Mouse (Mus musculus) MEL (cell line): Measurements from ENCODE around the gene Prex1. TPM values are rescaled to one million over a fixed set of nuclear protein-coding genes. Genes with fewer than 3 reads are reported as not detected.

Experiments
- DNase-seq: peaks from one replicate; pipeline ENCODE4 v3.0.0; 2011; ENCODE audit warnings: low read depth, low spot score
- H3K27ac ChIP-seq: 2 replicates; pipeline ENCODE4 v1.5.1; 2012; ENCODE audit warnings: low read depth, mild to moderate bottlenecking, control low read depth, low read length, moderate library complexity; ENCODE audit not compliant: control insufficient read depth
- H3K27me3 ChIP-seq, 2 experiments: fragments of 150-350 bp in 1 of 2; sonication (generic) in 1 of 2; 2 replicates each; pipeline ENCODE4 v1.6.1; 2012; ENCODE audit warnings: low read length in 2 of 2, mild to moderate bottlenecking in 2 of 2, improper control_type of control experiment in 1 of 2, moderate library complexity in 1 of 2; ENCODE audit not compliant: insufficient read depth in 2 of 2, control insufficient read depth in 1 of 2
- H3K36me3 ChIP-seq, 2 experiments: 2 replicates each; pipeline ENCODE4 v1.6.1; 2012 to 2014; ENCODE audit warnings: low read length in 2 of 2, improper control_type of control experiment in 1 of 2, inconsistent platforms in 1 of 2, mild to moderate bottlenecking in 1 of 2; ENCODE audit not compliant: insufficient read depth in 2 of 2, control insufficient read depth in 1 of 2
- H3K4me1 ChIP-seq, 2 experiments: fragments of 150-350 bp in 1 of 2; sonication (generic) in 1 of 2; 2 replicates each; pipeline ENCODE4 v1.6.1; 2012; ENCODE audit warnings: low read length in 2 of 2, improper control_type of control experiment in 1 of 2, mild to moderate bottlenecking in 1 of 2; ENCODE audit not compliant: insufficient read depth in 2 of 2, control insufficient read depth in 1 of 2
- H3K4me3 ChIP-seq, 2 experiments: fragments of 150-350 bp in 1 of 2; sonication (generic) in 1 of 2; 2 replicates each; pipeline ENCODE4 v1.5.1; 2012; ENCODE audit warnings: low read depth in 2 of 2, low read length in 2 of 2, mild to moderate bottlenecking in 2 of 2, moderate library complexity in 2 of 2, control low read depth in 1 of 2, improper control_type of control experiment in 1 of 2; ENCODE audit not compliant: control insufficient read depth in 1 of 2, insufficient read depth in 1 of 2
- H3K79me2 ChIP-seq: 2 replicates; pipeline ENCODE4 v1.6.1; 2012; ENCODE audit warnings: mild to moderate bottlenecking, low read length, moderate library complexity; ENCODE audit not compliant: control insufficient read depth, poor library complexity, insufficient read depth
- H3K9ac ChIP-seq: 2 replicates; pipeline ENCODE4 v1.6.1; 2012; ENCODE audit warnings: low read depth, mild to moderate bottlenecking, control low read depth, low read length, moderate library complexity; ENCODE audit not compliant: control insufficient read depth, poor library complexity, severe bottlenecking
- H3K9me3 ChIP-seq: fragments of 150-350 bp; sonication (generic); replicated peaks from 2 replicates; pipeline ENCODE4 v1.6.1; 2012; ENCODE audit warnings: mild to moderate bottlenecking, low read length, improper control_type of control experiment, moderate library complexity; ENCODE audit not compliant: insufficient read depth
- BHLHE40 ChIP-seq: IDR thresholded peaks from 2 replicates; pipeline ENCODE4 v1.6.1; 2012; ENCODE audit warnings: low read depth, mild to moderate bottlenecking, inconsistent platforms, low read length, improper control_type of control experiment, borderline replicate concordance
- CHD1 ChIP-seq: IDR thresholded peaks from 2 replicates; pipeline ENCODE4 v1.6.1; 2012; ENCODE audit warnings: low read depth, mild to moderate bottlenecking, inconsistent platforms, low read length, improper control_type of control experiment
- KAT2A ChIP-seq: conservative IDR thresholded peaks from 2 replicates; pipeline ENCODE4 v1.6.1; 2012; ENCODE audit warnings: low read depth, low read length, improper control_type of control experiment, inconsistent platforms
- MAFK ChIP-seq: IDR thresholded peaks from 2 replicates; pipeline ENCODE4 v1.6.1; 2011; ENCODE audit warnings: low read depth, mild to moderate bottlenecking, low read length, improper control_type of control experiment, borderline replicate concordance
- MAX ChIP-seq: IDR thresholded peaks from 2 replicates; pipeline ENCODE4 v1.6.1; 2011; ENCODE audit warnings: low read length, improper control_type of control experiment
- MEF2A ChIP-seq: IDR thresholded peaks from 2 replicates; pipeline ENCODE4 v1.6.1; 2014; ENCODE audit warnings: low read depth, mild to moderate bottlenecking, inconsistent platforms, low read length, improper control_type of control experiment; ENCODE audit not compliant: poor library complexity, insufficient replicate concordance, severe bottlenecking; ENCODE audit errors: extremely low read depth
- MYB ChIP-seq: IDR thresholded peaks from 2 replicates; pipeline ENCODE4 v1.6.1; 2011; ENCODE audit warnings: mild to moderate bottlenecking, low read depth, low read length, improper control_type of control experiment
- POLR2A ChIP-seq, 2 experiments: IDR thresholded peaks; 2 replicates each; pipeline ENCODE4 v1.6.1; 2011 to 2012; ENCODE audit warnings: low read length in 2 of 2, mild to moderate bottlenecking in 2 of 2, control low read depth in 1 of 2, improper control_type of control experiment in 1 of 2, low read depth in 1 of 2, moderate library complexity in 1 of 2; ENCODE audit not compliant: control insufficient read depth in 1 of 2, insufficient read depth in 1 of 2, poor library complexity in 1 of 2
- POLR2AphosphoS2 ChIP-seq: IDR thresholded peaks from 2 replicates; pipeline ENCODE4 v1.6.1; 2011; ENCODE audit warnings: low read length, improper control_type of control experiment
- RAD21 ChIP-seq: IDR thresholded peaks from 2 replicates; pipeline ENCODE4 v1.6.1; 2011; ENCODE audit warnings: mild to moderate bottlenecking, low read depth, low read length, improper control_type of control experiment
- RCOR1 ChIP-seq: IDR thresholded peaks from 2 replicates; pipeline ENCODE4 v1.6.1; 2012; ENCODE audit warnings: low read depth, mild to moderate bottlenecking, inconsistent platforms, low read length, improper control_type of control experiment
- SMC3 ChIP-seq: IDR thresholded peaks from 2 replicates; pipeline ENCODE4 v1.6.1; 2011; ENCODE audit warnings: low read depth, low read length, improper control_type of control experiment
- TAL1 ChIP-seq: IDR thresholded peaks from 2 replicates; pipeline ENCODE4 v1.6.1; 2012; ENCODE audit warnings: mild to moderate bottlenecking, inconsistent platforms, low read length, moderate library complexity, mixed read lengths
- ZKSCAN1 ChIP-seq: IDR thresholded peaks from 2 replicates; pipeline ENCODE4 v1.6.1; 2012; ENCODE audit warnings: low read depth, mild to moderate bottlenecking, inconsistent platforms, low read length, improper control_type of control experiment, moderate library complexity
- ZNF384 ChIP-seq: IDR thresholded peaks from 2 replicates; pipeline ENCODE4 v1.6.1; 2012; ENCODE audit warnings: low read depth, mild to moderate bottlenecking, inconsistent platforms, low read length, improper control_type of control experiment
- polyA plus RNA-seq, 2 experiments: library from polyadenylated mRNA; stranded (reverse) in 1 of 2; unstranded in 1 of 2; fragments of >175 nt in 1 of 2; fragments of >200 nt in 1 of 2; gene quantifications; 2 replicates each; pipeline versions ENCODE4 v1.2.1 to v1.2.4; 2012; ENCODE audit warnings: low replicate concordance in 2 of 2, low read depth in 1 of 2; ENCODE audit not compliant: insufficient read length in 2 of 2, insufficient read depth in 1 of 2, missing spikeins in 1 of 2
- total RNA-seq: library from RNA; depleted of rRNA; stranded (reverse); fragments of 300-350 nt; gene quantifications from 2 replicates; pipeline ENCODE4 v1.2.3, GENCODE M21; 2012

Prex1 gene
- total and polyA plus RNA-seq, 3 experiments = 8.0 to 33.1 (median 15.8) TPM

- no peak for TF ChIP-seq RAD21
- TF ChIP-seq MAX = peak; percentile 59; the same call in 1 of the 2 replicates
- no peak for TF ChIP-seq KAT2A
- TF ChIP-seq ZNF384 = no peak
- TF ChIP-seq BHLHE40 = peak; percentile 90
- 0 out of 2 replicates have a peak, but pooled peaks have one; percentile 12 for TF ChIP-seq MYB
- TF ChIP-seq, all 39 proteins: peak for 17
Observed at GRCm38 (mm10) chr2:166665244-166665922, 48.2 kb downstream of the Prex1 start (continued).

GRCm38 (mm10) chr2:166664506-166664905 is 49.1 kb downstream of the Prex1 start:
- H3K27ac ChIP-seq = no peak overlapping the region
- no peaks in the 10 kb centered on the region for H3K27me3 ChIP-seq
- TF ChIP-seq POLR2AphosphoS2 (no peak), ZNF384 (no peak), CHD1 (no peak), SMC3 (no peak), RCOR1 (no peak), MEF2A (no peak), MAX (no peak), POLR2A (IDR thresholded peaks at IDR 0.05; ENCODE audit: control insufficient read depth in 1 of 2, insufficient read depth in 1 of 2, low read depth in 1 of 2, low read length in 2 of 2, poor library complexity in 1 of 2) (no peak), TAL1 (no peak), ZKSCAN1 (no peak)
- no peaks in the 10 kb centered on the region for H3K9me3 ChIP-seq
- H3K79me2 ChIP-seq = no peaks in the 10 kb centered on the region
- peaks cover 0 to 7% of the 10 kb centered on the region in 2 experiments; a peak in 2 of 4 replicates for H3K36me3 ChIP-seq
- no peak overlapping the region for H3K4me3 ChIP-seq
- peaks cover 16 to 21% of the 10 kb centered on the region in 2 experiments for H3K4me1 ChIP-seq
- no peak overlapping the region for H3K9ac ChIP-seq
- DNase-seq = no peak

DNA sequence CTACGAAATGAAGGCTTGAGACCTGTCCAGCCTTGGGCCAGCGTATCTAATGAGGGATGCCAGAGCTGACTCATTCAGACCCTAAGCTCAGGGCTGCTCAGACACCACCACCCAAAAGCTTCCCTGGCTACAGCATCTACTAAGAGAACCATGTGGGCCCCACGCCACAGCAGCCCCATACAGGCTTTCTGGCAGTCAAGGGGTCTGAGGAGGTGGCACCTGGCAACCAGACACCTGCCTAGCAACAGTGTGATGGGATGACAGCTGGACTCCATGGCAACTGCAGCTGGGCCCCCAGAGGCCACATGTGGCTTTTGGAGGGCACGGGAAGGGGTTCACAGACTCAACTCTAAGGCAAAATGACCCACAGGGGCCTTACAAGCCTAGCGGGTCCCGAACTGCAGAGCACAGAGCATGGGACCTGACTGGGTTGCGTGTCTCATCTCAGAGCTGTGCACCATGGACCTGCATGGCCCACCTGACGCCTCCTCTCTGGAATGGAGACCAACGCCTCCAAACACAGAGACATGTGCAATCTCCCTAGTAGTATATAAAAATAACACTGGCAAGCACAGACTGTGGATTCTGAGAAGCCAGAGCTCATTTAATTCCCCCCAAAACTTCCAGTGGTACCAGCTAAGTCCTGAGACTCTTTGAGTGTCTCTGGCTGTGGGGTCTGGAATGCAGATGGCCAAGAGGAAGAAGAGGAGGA is 50.2 kb downstream of the Prex1 start:
- no peak for TF ChIP-seq MAFK
- Histone ChIP-seq H3K27ac (no peak overlapping the region), H3K27me3 (no peaks in the 10 kb centered on the region), H3K9ac (no peak overlapping the region), H3K36me3 (peaks cover 0 to 7% of the 10 kb centered on the region in 2 experiments; a peak in 2 of 4 replicates), H3K4me3 (no peak overlapping the region), H3K79me2 (no peaks in the 10 kb centered on the region), H3K9me3 (no peaks in the 10 kb centered on the region), H3K4me1 (peaks cover 16 to 21% of the 10 kb centered on the region in 2 experiments)
- no peak for DNase-seq
